Mouse (Mus musculus): ENCODE measurements around the gene Kif26a.

The Kif26a gene

DNA sequence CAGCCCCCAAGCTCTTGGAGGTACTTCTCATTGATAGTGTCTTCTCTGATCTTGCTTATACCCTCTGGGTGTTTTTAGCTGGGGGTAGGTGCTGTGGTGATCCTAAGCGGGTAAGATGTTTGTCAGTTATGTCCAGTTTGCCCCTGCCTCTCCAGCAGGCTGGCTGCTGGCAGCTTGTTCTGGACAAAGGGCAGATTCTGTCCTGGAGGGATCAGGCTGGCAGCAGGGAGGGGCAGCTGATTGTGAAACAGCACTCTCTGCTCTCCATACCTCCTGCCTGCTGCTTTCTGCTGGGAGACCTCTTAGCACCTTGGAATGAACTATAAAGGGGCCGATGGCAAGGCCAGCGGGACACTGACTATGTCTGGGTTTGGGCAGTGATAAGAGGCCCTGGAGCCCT, 71.7 kb downstream of the Kif26a start:
- no peak for DNase-seq (ENCODE audit: low spot score in 2 of 2)

DNA sequence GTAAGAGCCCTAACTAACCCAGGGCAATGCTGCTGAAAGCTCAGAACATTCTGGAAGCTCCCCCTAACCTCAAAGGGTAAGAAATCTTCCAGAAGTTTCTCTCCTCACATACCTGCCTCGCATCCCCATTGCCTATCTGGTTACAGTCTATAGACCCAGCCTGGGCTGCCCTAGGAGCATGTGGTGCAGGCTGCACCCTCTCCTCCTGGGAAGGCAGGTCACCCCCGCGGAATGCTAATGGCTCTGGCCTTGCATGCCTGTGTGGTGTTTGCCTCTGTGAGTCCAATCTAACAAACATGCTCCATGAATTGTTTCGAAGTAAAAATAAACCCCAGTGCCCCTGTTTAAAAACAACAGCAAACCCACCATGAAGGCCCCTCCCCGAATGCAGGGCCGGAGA, 75.3 kb downstream of the Kif26a start:
- DNase-seq (ENCODE audit: low spot score in 2 of 2), result no peak

DNA sequence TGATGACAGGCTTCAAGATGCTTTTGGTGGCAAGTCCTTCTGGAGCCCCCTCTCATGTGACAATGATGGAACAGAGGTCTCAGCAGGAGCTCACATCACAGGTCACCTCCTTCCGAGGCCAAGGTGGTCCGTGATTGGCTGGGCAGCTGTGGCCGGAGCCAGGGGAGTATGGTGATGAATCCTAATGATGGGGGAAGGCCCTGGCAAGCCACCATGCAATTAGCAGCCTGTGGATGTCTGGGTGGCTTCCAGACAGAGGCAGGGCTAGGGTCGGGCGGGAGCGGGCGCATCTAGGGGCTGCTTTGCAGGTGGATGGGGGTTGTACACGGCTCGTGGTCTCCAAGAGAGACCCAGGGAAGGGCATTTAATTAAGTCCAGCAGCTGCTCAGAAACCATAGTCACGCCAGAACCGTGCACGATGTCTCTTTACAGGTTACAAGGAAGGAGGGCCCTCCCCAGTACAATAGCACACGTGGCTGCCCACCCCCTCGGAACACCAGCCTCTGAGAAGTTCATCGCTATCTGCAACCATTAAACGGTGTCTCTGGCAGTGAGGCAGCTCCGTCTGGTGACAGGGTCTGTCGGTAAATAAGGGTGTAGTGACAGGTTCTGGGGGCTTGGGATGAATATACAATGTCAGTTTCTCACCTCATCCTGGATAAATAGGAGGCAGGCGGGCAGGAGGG, 75.9 kb downstream of the Kif26a start:
- peak in 1 of 2 experiments; percentile 20 for DNase-seq (ENCODE audit: low spot score in 2 of 2)

DNA sequence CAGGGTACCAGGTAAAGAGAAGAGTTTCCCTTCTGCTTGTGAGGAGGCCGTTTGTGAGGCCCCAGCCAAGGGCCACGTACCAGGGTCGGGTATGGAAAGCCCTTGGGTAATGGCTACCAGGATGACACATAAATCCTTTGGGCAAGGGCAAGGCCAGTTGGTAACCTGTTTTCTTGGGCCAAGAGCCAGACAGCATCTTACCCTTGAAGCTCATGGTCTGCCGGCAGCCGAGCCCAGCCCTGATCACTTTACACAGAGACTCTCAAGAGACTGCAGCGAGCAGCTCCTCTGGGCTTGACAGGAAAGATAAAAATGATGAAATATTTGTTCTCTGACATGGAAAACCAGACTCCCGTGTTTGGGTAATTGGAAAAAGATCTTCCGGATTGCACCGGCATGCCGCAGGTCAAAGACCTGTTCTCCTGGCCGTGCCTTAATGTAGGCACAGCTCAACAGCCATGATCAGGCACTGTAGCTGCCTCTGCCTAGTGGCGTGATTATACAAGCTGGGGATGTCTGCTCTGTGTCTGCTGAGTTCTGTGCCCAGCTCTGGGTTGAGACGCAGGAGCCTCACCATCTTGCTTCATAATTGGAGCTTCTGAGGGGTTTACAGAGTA, 77.8 kb downstream of the Kif26a start:
- no peak for DNase-seq (ENCODE audit: low spot score in 2 of 2)

DNA sequence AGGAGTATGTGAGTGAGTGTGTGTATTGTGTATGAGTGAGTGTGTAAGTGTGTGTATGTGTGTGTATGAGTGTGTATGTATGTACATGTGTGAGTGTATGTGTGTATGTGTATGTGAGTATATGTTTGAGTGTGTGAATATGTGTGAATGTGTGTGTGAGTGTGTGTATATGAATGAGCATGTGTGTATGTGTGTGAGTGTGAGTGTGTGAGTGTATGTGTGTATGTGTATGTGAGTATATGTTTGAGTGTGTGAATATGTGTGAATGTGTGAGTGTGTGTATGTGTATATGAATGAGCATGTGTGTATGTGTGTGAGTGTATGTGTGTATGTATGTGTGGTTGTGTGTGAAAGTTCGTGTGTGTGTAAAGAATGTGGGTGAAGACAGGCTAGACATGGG, 80.2 kb downstream of the Kif26a start:
- DNase-seq (ENCODE audit: low spot score in 2 of 2), result no peak

DNA sequence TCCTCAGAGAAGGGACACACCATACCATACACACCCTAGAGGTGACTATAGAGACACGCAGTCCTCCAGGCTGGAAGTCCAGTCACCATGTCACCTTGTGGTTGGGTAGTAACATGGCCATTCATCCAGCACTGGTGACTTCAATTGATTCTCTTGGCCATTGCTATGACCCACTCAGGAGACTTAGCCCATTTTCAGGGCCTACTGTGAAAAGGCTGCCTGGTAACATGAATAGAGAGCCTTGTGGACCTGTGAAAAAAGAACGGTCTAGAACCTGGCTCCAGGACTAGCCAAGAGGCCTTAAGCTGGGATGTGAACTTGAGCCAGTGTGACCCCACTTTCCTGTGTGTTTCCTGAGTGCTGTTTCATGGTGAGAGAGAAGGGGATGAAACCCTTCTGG, 80.6 kb downstream of the Kif26a start:
- DNase-seq (ENCODE audit: low spot score in 2 of 2), result no peak

DNA sequence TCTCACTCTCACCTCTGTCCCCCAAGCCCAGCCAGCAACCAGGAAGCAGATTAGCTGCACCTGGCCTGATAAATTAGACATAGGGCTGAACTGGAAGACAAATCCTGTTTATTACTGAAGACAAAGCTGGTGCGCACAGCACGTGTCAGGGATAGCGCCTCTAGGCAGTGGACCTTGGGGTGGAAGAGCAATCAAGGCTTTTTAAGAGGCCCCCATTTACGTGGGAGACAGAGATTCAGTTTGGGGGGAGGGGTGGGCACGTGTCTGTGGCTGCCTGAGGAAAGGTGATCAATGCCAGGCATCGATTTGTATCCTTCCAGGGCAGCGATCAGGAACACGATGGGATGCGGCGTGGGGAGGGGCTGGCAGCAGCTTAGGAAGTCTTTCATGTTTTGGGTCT, 83.1 kb downstream of the Kif26a start:
- no peak for DNase-seq (ENCODE audit: low spot score in 2 of 2)

DNA sequence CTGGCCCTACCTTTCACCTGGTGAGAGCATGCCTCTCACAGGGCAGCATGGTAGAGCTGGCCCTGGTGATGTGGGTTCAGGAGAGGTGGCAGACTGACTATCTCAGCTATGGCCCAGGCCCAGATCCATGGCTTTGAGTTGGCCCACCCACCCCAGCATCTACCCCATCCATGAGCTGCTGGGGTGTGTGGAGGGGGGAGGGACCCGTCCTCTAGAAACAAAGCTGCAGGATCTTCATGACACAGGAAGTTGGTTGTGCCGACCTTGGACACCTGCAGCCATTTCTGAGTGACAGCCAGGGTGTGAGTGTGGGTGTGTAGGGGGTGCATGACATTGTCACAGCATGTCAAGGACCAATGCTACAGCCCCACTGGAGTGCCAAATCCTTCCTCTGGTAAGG, 84.2 kb downstream of the Kif26a start:
- no peak for DNase-seq (ENCODE audit: low spot score in 2 of 2)
